Mouse (Mus musculus) hindbrain, postnatal 0 days (tissue): ENCODE data around the gene Ptch1. TPM values are rescaled to one million over a fixed set of nuclear protein-coding genes. Genes with fewer than 3 reads are reported as not detected.

ENCODE experiments used
- ATAC-seq: fragments of 200-750 bp; cut with Nextera tagmentation; 2 replicates; pipeline ENCODE4 v1.8.0; 2017; ENCODE audit warnings: mild to moderate bottlenecking, moderate TSS enrichment, moderate library complexity
- DNase-seq: peaks from one replicate; pipeline ENCODE4 v3.0.0-alpha.2; 2015; ENCODE audit warnings: low spot score
- H3K27ac ChIP-seq: fragments of 300-500 bp; sonication (generic); 2 replicates; pipeline ENCODE4 v1.5.1; 2014; ENCODE audit warnings: mild to moderate bottlenecking
- H3K27me3 ChIP-seq: fragments of 300-500 bp; sonication (generic); 2 replicates; pipeline ENCODE4 v1.6.1; 2014; ENCODE audit warnings: low read length, mixed read lengths; ENCODE audit not compliant: insufficient read depth
- H3K36me3 ChIP-seq: fragments of 300-500 bp; sonication (generic); 2 replicates; pipeline ENCODE4 v1.6.1; 2014; ENCODE audit warnings: low read length, mixed read lengths; ENCODE audit not compliant: insufficient read depth
- H3K4me1 ChIP-seq: fragments of 300-500 bp; sonication (generic); 2 replicates; pipeline ENCODE4 v1.6.1; 2014; ENCODE audit warnings: antibody characterized with exemption, low read length, mixed read lengths; ENCODE audit not compliant: insufficient read depth
- H3K4me2 ChIP-seq: fragments of 300-500 bp; sonication (generic); 2 replicates; pipeline ENCODE4 v1.6.1; 2014; ENCODE audit warnings: low read depth, mild to moderate bottlenecking, low read length, moderate library complexity, mixed read lengths
- H3K4me3 ChIP-seq: fragments of 300-500 bp; sonication (generic); 2 replicates; pipeline ENCODE4 v1.5.1; 2014; ENCODE audit warnings: low read length
- H3K9ac ChIP-seq: fragments of 300-500 bp; sonication (generic); replicated peaks from 2 replicates; pipeline ENCODE4 v1.6.1; 2014; ENCODE audit warnings: mild to moderate bottlenecking, low read length, moderate library complexity, mixed read lengths
- H3K9me3 ChIP-seq: fragments of 300-500 bp; sonication (generic); 2 replicates; pipeline ENCODE4 v1.6.1; 2016; ENCODE audit warnings: low read length, mixed read lengths
- CTCF ChIP-seq: IDR thresholded peaks from 2 replicates; pipeline ENCODE4 v1.5.1; 2016; ENCODE audit warnings: antibody characterized with exemption, control low read depth, low read depth
- WGBS: fragments of 180-500 bp; shearing (Covaris S2); extraction: QIAGEN DNeasy Blood & Tissue Kit; methylation state at CpG from one replicate; pipeline ENCODE4 v1.1.7; 2014; 5-methylcytosine and 5-hydroxymethylcytosine counted together
- polyA plus RNA-seq: library from polyadenylated mRNA; unstranded; fragments of >200 nt; fragmentation: Nextera tagmentation; extraction: Ambion mirVana; gene quantifications from 2 replicates; pipeline ENCODE4 v1.2.1, GENCODE M21; 2015
- total RNA-seq: library from RNA; depleted of rRNA; stranded (reverse); fragments of >200 nt; gene quantifications from 2 replicates; pipeline ENCODE4 v1.2.3, GENCODE M21; 2014

Ptch1 gene
- total and polyA plus RNA-seq, 2 experiments from 2014 or later = 9.6 to 58.4 TPM

DNA sequence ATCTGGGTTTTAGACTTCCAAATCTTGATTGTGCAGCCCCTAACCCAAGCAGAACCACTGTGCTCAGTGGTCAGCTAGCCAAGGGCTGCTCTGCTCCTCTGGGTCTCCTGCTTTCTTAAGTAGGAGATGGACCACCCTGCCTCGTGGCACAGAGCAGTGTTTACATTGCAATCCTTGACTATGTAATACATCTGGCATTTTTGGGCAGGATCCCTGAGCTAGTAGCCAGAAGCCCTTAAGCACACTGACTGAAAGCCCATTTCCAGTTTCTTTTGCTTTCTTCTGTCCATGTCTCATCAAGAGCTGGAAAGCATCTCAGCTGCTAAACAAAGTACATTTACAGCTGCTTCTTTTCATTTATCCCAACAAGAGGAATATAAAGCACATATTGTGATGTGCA, 17.0 kb downstream of the Ptch1 start:
- TF ChIP-seq CTCF = no peak
- Histone ChIP-seq H3K4me1 (peaks cover 58% of the 10 kb centered on the region), H3K27me3 (no peaks in the 10 kb centered on the region), H3K36me3 (no peaks in the 10 kb centered on the region), H3K4me2 (peak overlapping the region; percentile 92), H3K27ac (peak overlapping the region; percentile 60; the same call in 1 of the 2 replicates), H3K9me3 (no peaks in the 10 kb centered on the region), H3K4me3 (peak overlapping the region; percentile 7; the same call in 1 of the 2 replicates), H3K9ac (no peak overlapping the region)
- DNase-seq (no peak), ATAC-seq (no peak)
- WGBS = 50% methylated on average over 1 of the region's 1 CpGs

DNA sequence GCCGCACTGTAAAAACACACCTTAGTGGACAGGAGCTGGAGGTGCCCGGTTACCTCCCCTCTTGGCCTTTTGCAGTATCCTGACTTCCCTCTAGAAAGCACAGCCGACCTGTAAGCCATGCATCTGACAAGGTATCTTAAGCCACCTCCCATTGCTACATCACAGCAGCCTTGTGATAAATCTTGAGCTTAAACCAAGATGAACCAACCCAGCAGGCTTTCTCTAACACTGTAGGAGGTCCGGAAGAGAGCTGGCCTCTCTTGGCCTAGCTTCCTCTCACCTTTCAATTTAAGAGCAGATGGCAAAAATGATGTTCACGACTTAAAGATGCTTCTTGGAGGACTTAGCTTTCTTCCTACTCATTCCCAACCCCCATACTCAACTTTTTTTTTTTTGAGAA, 17.5 kb downstream of the Ptch1 start:
- WGBS = 32% methylated on average over 5 of the region's 5 CpGs
- no peak overlapping the region; the same call in 1 of the 2 replicates for H3K9ac ChIP-seq
- peaks cover 53% of the 10 kb centered on the region for H3K4me1 ChIP-seq
- H3K36me3 ChIP-seq = no peaks in the 10 kb centered on the region
- H3K9me3 ChIP-seq = no peaks in the 10 kb centered on the region
- peak overlapping the region; percentile 92 for H3K4me2 ChIP-seq
- ATAC-seq (no peak), DNase-seq (no peak)
- peak overlapping the region; percentile 7; the same call in 1 of the 2 replicates for H3K4me3 ChIP-seq
- H3K27ac ChIP-seq = peak overlapping the region; percentile 60
- TF ChIP-seq CTCF = no peak
- H3K27me3 ChIP-seq = no peaks in the 10 kb centered on the region

DNA sequence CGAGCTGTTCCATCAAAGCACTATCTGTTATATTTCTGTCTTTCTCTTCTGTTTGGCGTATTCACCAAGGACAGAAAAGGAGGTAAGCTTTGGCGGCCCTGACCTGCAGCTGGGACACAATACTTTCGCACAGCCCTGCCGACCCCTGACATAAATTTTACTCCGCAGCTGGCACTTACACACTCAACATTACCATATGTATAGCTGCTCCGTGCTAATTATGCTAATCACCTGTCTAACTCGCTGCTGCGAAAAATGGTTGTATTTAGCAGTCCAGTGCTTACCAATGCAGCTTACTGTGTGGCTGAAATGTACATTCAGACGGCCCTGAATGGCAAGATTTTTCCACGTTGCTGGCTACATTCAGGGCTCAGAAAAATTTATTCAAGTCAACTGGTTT, 18.8 kb downstream of the Ptch1 start:
- Histone ChIP-seq H3K4me2 (peak overlapping the region; percentile 92), H3K9me3 (no peaks in the 10 kb centered on the region), H3K27me3 (no peaks in the 10 kb centered on the region), H3K4me1 (peaks cover 41% of the 10 kb centered on the region), H3K9ac (no peak overlapping the region), H3K27ac (peak overlapping the region; percentile 63; the same call in 1 of the 2 replicates), H3K36me3 (no peaks in the 10 kb centered on the region), H3K4me3 (0 out of 2 replicates have a peak overlapping the region, but pooled peaks have one; percentile 1)
- DNase-seq (peak; percentile 62), ATAC-seq (no peak)
- 17% methylated on average over 11 of the region's 11 CpGs for WGBS
- no peak for TF ChIP-seq CTCF

GRCm38 (mm10) chr13:63553436-63553835, 20.0 kb downstream of the Ptch1 start:
- no peak for ATAC-seq
- peak overlapping the region; percentile 19; the same call in 1 of the 2 replicates for H3K4me2 ChIP-seq
- no peak for TF ChIP-seq CTCF
- DNase-seq = no peak
- H3K9ac ChIP-seq = no peak overlapping the region
- no peaks in the 10 kb centered on the region for H3K9me3 ChIP-seq
- H3K27ac ChIP-seq = peak overlapping the region; percentile 82
- H3K36me3 ChIP-seq = no peaks in the 10 kb centered on the region
- no peak overlapping the region for H3K4me3 ChIP-seq
- no peaks in the 10 kb centered on the region for H3K27me3 ChIP-seq
- WGBS = 29% methylated on average over 5 of the region's 5 CpGs
- H3K4me1 ChIP-seq = peaks cover 31% of the 10 kb centered on the region

GRCm38 (mm10) chr13:63552291-63552932, 21.0 kb downstream of the Ptch1 start:
- Histone ChIP-seq H3K4me1 (peaks cover 23% of the 10 kb centered on the region), H3K36me3 (no peaks in the 10 kb centered on the region), H3K9ac (0 out of 2 replicates have a peak overlapping the region, but pooled peaks have one; percentile 5), H3K27me3 (no peaks in the 10 kb centered on the region), H3K4me2 (peak overlapping the region; percentile 46), H3K27ac (peak overlapping the region; percentile 82), H3K4me3 (peak overlapping the region; percentile 11), H3K9me3 (no peaks in the 10 kb centered on the region)
- peak; percentile 12; the same call in 1 of the 2 replicates for TF ChIP-seq CTCF
- peak; percentile 90 for DNase-seq
- peak; percentile 91 for ATAC-seq
- 24% methylated on average over 10 of the region's 10 CpGs for WGBS

DNA sequence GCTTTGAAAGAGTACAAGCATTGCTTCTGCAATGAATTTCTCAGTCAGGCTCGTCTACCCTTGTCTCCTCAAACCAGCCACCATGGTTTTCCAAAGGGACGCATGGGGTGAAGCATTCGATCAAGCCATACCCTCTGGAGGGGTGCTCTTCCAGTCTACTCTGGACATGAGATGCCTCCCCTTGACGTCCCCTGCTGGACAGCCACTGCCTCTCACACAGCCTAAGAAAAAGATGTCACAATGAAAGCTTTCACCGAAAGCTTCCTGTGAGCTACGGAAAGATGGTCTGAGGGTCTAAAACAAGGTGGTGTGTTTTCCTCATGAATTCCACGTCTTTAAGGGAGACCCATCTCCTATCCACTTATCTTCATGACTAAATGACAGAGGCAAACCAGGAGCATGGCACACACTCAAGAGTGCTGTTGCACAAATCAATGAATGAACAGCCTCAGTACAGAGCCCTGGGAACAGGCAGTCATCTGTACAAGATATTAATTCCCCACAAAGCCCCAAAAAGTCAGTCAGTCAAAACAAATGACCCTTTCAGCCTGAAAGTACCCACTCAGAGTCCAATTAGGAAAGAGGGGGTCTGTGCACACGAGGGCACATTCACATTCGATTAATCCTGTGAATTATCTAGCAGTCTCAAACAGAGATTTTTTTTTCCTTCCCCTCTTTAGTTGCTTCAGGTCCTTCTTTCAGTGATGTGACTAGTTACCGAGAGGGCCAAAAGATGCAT, 21.7 kb downstream of the Ptch1 start:
- Histone ChIP-seq H3K9me3 (no peaks in the 10 kb centered on the region), H3K27me3 (no peaks in the 10 kb centered on the region), H3K9ac (no peak overlapping the region), H3K4me2 (peak overlapping the region; percentile 46), H3K36me3 (no peaks in the 10 kb centered on the region), H3K4me3 (peak overlapping the region; percentile 11), H3K4me1 (peaks cover 23% of the 10 kb centered on the region), H3K27ac (peak overlapping the region; percentile 82)
- peak; percentile 58 for TF ChIP-seq CTCF
- DNase-seq (peak; percentile 50), ATAC-seq (peak; percentile 43)
- 27% methylated on average over 10 of the region's 10 CpGs for WGBS
